Mouse (Mus musculus) small intestine, adult 2 months (tissue): ENCODE results near the gene Hc.

Experiments used
- CTCF ChIP-seq: fragments of 200-500 bp; IDR thresholded peaks from 2 replicates; pipeline ENCODE4 v1.5.1; 2012; ENCODE audit warnings: low read depth, mild to moderate bottlenecking, control low read depth, inconsistent platforms, low read length, moderate library complexity, mixed read lengths; ENCODE audit not compliant: insufficient replicate concordance, insufficient read length; ENCODE audit errors: extremely low read depth
- POLR2A ChIP-seq: fragments of 200-500 bp; IDR thresholded peaks from 2 replicates; pipeline ENCODE4 v1.6.1; 2012; ENCODE audit warnings: low read depth, mild to moderate bottlenecking, control low read depth, inconsistent platforms, low read length, moderate library complexity

DNA sequence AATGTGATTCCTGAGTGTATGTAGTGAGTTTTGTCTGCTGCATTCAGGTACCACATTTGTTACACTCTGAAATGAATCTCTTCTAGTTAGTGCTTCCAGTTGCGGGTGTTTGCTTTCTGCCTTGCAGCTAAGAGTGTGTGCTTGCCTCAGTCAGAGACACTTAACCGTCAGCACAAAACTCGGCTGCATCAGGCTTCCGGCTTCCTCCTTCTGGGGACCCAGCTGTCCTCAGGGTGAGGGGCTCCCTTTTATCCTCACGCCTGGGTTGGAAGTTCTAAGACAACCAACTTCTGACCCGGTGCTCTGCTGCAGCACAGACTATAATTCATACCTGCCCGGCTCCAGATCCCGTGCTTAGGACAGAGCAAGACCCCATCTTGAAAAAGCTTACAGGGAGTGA is 88.2 kb downstream of the Hc start:
- no peak for TF ChIP-seq POLR2A
- TF ChIP-seq CTCF: no peak
